Mouse (Mus musculus): ENCODE measurements around the gene Dpy19l3. TPM values are rescaled to one million over a fixed set of nuclear protein-coding genes. Genes with fewer than 3 reads are reported as not detected.

Gene Dpy19l3
- polyA plus RNA-seq, 1 experiment from 2014 or later, result 51.0 TPM

- H3K27me3 ChIP-seq (replicated peaks; ENCODE audit: control insufficient read depth, insufficient read depth, low read length), result no peaks in the 10 kb centered on the region
- H3K36me3 ChIP-seq (ENCODE audit: control insufficient read depth, insufficient read depth, low read length), result peaks cover 25% of the 10 kb centered on the region
- H3K9ac ChIP-seq (ENCODE audit: low read depth, low read length), result no peak overlapping the region
- no peaks in the 10 kb centered on the region for H3K9me3 ChIP-seq (ENCODE audit: control insufficient read depth, low read length)
- no peaks in the 10 kb centered on the region for H3K4me1 ChIP-seq (ENCODE audit: control insufficient read depth, insufficient read depth, low read depth, low read length)
- WGBS, result 96% methylated on average over 4 of the region's 4 CpGs
- no peak overlapping the region for H3K4me2 ChIP-seq (ENCODE audit: low read length)
- no peak overlapping the region for H3K4me3 ChIP-seq (ENCODE audit: low read length)
- no peak for ATAC-seq
- no peak overlapping the region for H3K27ac ChIP-seq (ENCODE audit: low read depth, low read length)
Observed at GRCm38 (mm10) chr7:35785579-35785978, 31.3 kb upstream of the Dpy19l3 start.

DNA sequence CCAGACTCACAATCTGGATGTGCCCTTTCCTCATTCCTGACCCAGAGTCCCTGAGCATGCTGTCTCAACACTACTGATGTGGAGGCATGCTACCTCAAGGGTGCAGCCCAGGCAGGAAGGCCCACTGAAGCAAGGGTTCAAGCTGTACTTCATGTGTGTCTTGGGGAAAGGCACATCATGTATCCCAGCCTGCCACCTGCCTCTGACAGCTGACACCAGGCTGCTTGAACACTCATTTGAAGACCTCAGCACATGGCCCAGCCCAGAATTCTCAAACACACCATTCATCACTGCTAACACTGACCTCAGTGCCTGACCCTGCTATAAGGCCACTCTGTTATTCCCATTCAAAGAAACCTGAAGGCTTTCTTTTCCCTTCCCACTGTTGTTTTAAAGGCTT, 28.0 kb upstream of the Dpy19l3 start:
- H3K9me3 ChIP-seq (ENCODE audit: control insufficient read depth, low read length), result no peaks in the 10 kb centered on the region
- H3K9ac ChIP-seq (ENCODE audit: low read depth, low read length), result no peak overlapping the region
- peaks cover 27% of the 10 kb centered on the region for H3K36me3 ChIP-seq (ENCODE audit: control insufficient read depth, insufficient read depth, low read length)
- H3K27ac ChIP-seq (ENCODE audit: low read depth, low read length), result no peak overlapping the region
- no peak overlapping the region for H3K4me3 ChIP-seq (ENCODE audit: low read length)
- no peak overlapping the region for H3K4me2 ChIP-seq (ENCODE audit: low read length)
- no peak for ATAC-seq
- no peaks in the 10 kb centered on the region for H3K4me1 ChIP-seq (ENCODE audit: control insufficient read depth, insufficient read depth, low read depth, low read length)
- H3K27me3 ChIP-seq (replicated peaks; ENCODE audit: control insufficient read depth, insufficient read depth, low read length), result no peaks in the 10 kb centered on the region

GRCm38 (mm10) chr7:35774127-35774526, 19.9 kb upstream of the Dpy19l3 start:
- WGBS, result 91% methylated on average over 12 of the region's 12 CpGs
- Histone ChIP-seq H3K27me3 (replicated peaks; ENCODE audit: control insufficient read depth, insufficient read depth, low read length) (no peaks in the 10 kb centered on the region), H3K4me1 (ENCODE audit: control insufficient read depth, insufficient read depth, low read depth, low read length) (no peaks in the 10 kb centered on the region), H3K27ac (ENCODE audit: low read depth, low read length) (no peak overlapping the region), H3K4me2 (ENCODE audit: low read length) (no peak overlapping the region), H3K9ac (ENCODE audit: low read depth, low read length) (no peak overlapping the region), H3K4me3 (ENCODE audit: low read length) (no peak overlapping the region), H3K9me3 (ENCODE audit: control insufficient read depth, low read length) (no peaks in the 10 kb centered on the region), H3K36me3 (ENCODE audit: control insufficient read depth, insufficient read depth, low read length) (peaks cover 32% of the 10 kb centered on the region)
- ATAC-seq, result no peak

DNA sequence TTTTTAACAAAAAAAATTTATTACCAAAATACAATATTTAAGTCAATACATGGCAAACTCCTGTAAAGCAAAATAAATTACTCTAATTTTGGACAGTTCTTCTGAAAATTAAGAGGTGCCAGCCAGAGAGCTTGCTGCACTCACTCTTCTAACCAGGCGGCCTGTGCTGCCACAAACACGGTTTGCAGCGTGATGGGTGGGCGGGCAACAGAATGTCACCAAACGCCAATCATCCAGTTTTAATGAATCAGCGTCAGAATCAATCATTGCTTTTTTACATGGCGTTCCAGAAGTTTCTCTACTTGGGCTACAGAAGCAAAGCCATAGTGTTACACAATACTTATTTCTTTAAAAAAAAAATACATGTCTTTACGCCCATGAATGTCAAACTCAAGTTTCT, 18.1 kb upstream of the Dpy19l3 start:
- no peak for ATAC-seq
- Histone ChIP-seq H3K9ac (ENCODE audit: low read depth, low read length) (no peak overlapping the region), H3K36me3 (ENCODE audit: control insufficient read depth, insufficient read depth, low read length) (peaks cover 24% of the 10 kb centered on the region), H3K4me3 (ENCODE audit: low read length) (no peak overlapping the region), H3K4me1 (ENCODE audit: control insufficient read depth, insufficient read depth, low read depth, low read length) (no peaks in the 10 kb centered on the region), H3K4me2 (ENCODE audit: low read length) (no peak overlapping the region), H3K9me3 (ENCODE audit: control insufficient read depth, low read length) (no peaks in the 10 kb centered on the region), H3K27ac (ENCODE audit: low read depth, low read length) (no peak overlapping the region), H3K27me3 (replicated peaks; ENCODE audit: control insufficient read depth, insufficient read depth, low read length) (no peaks in the 10 kb centered on the region)
- 89% methylated on average over 8 of the region's 8 CpGs for WGBS

GRCm38 (mm10) chr7:35771106-35771505, 16.9 kb upstream of the Dpy19l3 start:
- Histone ChIP-seq H3K9me3 (ENCODE audit: control insufficient read depth, low read length) (no peaks in the 10 kb centered on the region), H3K27ac (ENCODE audit: low read depth, low read length) (no peak overlapping the region), H3K27me3 (replicated peaks; ENCODE audit: control insufficient read depth, insufficient read depth, low read length) (no peaks in the 10 kb centered on the region), H3K4me2 (ENCODE audit: low read length) (no peak overlapping the region), H3K4me1 (ENCODE audit: control insufficient read depth, insufficient read depth, low read depth, low read length) (no peaks in the 10 kb centered on the region), H3K36me3 (ENCODE audit: control insufficient read depth, insufficient read depth, low read length) (peaks cover 21% of the 10 kb centered on the region), H3K4me3 (ENCODE audit: low read length) (no peak overlapping the region), H3K9ac (ENCODE audit: low read depth, low read length) (no peak overlapping the region)
- no peak for ATAC-seq

DNA sequence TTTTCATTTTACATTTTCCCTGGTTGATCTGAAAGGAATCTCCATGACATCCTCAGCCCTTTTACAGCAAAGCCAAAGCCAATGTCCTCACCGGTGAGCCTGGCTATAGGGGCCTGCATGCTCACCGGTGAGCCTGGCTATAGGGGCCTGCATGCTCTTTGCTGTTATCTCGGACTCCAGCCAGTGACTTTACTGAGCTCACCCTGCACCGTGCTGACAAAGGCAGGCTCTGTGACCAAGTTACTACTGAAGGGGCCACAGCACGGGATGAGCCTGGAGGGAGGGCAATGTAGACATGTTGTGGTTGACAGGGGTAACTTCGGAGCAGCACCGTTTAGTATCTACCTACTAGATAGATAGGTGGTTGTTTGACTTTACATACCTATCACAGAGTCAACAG, 15.9 kb upstream of the Dpy19l3 start:
- WGBS, result 84% methylated on average over 7 of the region's 7 CpGs
- Histone ChIP-seq H3K27me3 (replicated peaks; ENCODE audit: control insufficient read depth, insufficient read depth, low read length) (no peaks in the 10 kb centered on the region), H3K4me1 (ENCODE audit: control insufficient read depth, insufficient read depth, low read depth, low read length) (no peaks in the 10 kb centered on the region), H3K9me3 (ENCODE audit: control insufficient read depth, low read length) (no peaks in the 10 kb centered on the region), H3K4me3 (ENCODE audit: low read length) (no peak overlapping the region), H3K4me2 (ENCODE audit: low read length) (no peak overlapping the region), H3K27ac (ENCODE audit: low read depth, low read length) (no peak overlapping the region), H3K9ac (ENCODE audit: low read depth, low read length) (no peak overlapping the region), H3K36me3 (ENCODE audit: control insufficient read depth, insufficient read depth, low read length) (peaks cover 17% of the 10 kb centered on the region)
- no peak for ATAC-seq

- no peak for ATAC-seq
- Histone ChIP-seq H3K9ac (ENCODE audit: low read depth, low read length) (no peak overlapping the region), H3K4me3 (ENCODE audit: low read length) (no peak overlapping the region), H3K36me3 (ENCODE audit: control insufficient read depth, insufficient read depth, low read length) (no peaks in the 10 kb centered on the region), H3K27ac (ENCODE audit: low read depth, low read length) (no peak overlapping the region), H3K9me3 (ENCODE audit: control insufficient read depth, low read length) (no peaks in the 10 kb centered on the region), H3K4me1 (ENCODE audit: control insufficient read depth, insufficient read depth, low read depth, low read length) (no peaks in the 10 kb centered on the region), H3K4me2 (ENCODE audit: low read length) (no peak overlapping the region), H3K27me3 (replicated peaks; ENCODE audit: control insufficient read depth, insufficient read depth, low read length) (no peaks in the 10 kb centered on the region)
- WGBS, result 93% methylated on average over 11 of the region's 11 CpGs
Observed at GRCm38 (mm10) chr7:35764461-35764860, 10.2 kb upstream of the Dpy19l3 start.

DNA sequence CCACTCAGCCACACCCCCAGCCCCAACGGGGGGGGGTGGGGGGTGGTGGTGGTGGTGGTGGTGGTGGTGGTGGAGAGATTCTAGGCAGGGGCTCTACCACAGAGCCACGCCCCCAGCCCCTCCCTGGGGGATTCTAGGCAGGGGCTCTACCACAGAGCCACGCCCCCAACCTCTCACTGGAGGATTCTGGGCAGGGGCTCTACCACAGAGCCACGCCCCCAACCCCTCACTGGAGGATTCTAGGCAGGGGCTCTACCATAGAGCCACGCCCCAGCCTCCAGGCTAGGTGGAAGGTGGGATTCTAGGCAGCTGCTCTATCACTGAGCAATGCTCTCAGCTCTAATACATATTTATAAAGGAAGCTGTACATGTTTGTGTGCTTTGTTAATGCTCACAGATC, 7.5 kb upstream of the Dpy19l3 start:
- no peak overlapping the region for H3K4me2 ChIP-seq (ENCODE audit: low read length)
- no peaks in the 10 kb centered on the region for H3K27me3 ChIP-seq (replicated peaks; ENCODE audit: control insufficient read depth, insufficient read depth, low read length)
- 70% methylated on average over 5 of the region's 5 CpGs for WGBS
- no peaks in the 10 kb centered on the region for H3K4me1 ChIP-seq (ENCODE audit: control insufficient read depth, insufficient read depth, low read depth, low read length)
- H3K9me3 ChIP-seq (ENCODE audit: control insufficient read depth, low read length), result no peaks in the 10 kb centered on the region
- no peak overlapping the region for H3K9ac ChIP-seq (ENCODE audit: low read depth, low read length)
- no peaks in the 10 kb centered on the region for H3K36me3 ChIP-seq (ENCODE audit: control insufficient read depth, insufficient read depth, low read length)
- ATAC-seq, result no peak
- no peak overlapping the region for H3K27ac ChIP-seq (ENCODE audit: low read depth, low read length)
- no peak overlapping the region for H3K4me3 ChIP-seq (ENCODE audit: low read length)

DNA sequence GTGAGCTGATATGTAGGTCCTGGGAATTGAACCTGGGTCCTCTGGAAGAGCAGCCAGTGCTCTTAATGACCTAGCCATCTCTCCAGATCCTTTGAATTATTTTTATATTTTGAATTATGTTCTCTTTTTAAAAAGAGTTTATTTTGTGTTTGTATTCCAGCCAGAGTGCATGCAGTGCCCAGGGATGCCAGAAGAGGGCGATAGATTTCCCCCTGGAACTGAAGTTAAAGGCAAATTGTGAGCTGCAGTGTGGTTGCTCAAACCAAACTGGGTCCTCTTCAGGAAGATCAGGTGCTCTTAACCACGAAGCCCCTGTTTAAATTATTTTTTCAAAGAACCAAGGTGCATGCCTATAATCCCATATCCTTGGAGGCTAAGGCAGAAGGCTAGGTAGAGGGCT, 5.3 kb upstream of the Dpy19l3 start:
- Histone ChIP-seq H3K4me2 (ENCODE audit: low read length) (no peak overlapping the region), H3K27ac (ENCODE audit: low read depth, low read length) (no peak overlapping the region), H3K9ac (ENCODE audit: low read depth, low read length) (no peak overlapping the region), H3K4me1 (ENCODE audit: control insufficient read depth, insufficient read depth, low read depth, low read length) (no peaks in the 10 kb centered on the region), H3K36me3 (ENCODE audit: control insufficient read depth, insufficient read depth, low read length) (no peaks in the 10 kb centered on the region), H3K9me3 (ENCODE audit: control insufficient read depth, low read length) (0 out of 2 replicates have a peak, but pooled peaks cover 2% of the 10 kb centered on the region), H3K27me3 (replicated peaks; ENCODE audit: control insufficient read depth, insufficient read depth, low read length) (no peaks in the 10 kb centered on the region; the same call in 1 of the 2 replicates), H3K4me3 (ENCODE audit: low read length) (no peak overlapping the region)
- WGBS, result 22% methylated on average over 2 of the region's 2 CpGs
- no peak for ATAC-seq
